Mouse (Mus musculus) heart, adult 9 months (tissue): ENCODE measurements around the gene Ubqlnl.

ENCODE experiments used
- DNase-seq, 2 experiments: peaks; one replicate each; pipeline ENCODE4 v3.0.0; 2022; ENCODE audit warnings: low spot score in 2 of 2

Ubqlnl gene

DNA sequence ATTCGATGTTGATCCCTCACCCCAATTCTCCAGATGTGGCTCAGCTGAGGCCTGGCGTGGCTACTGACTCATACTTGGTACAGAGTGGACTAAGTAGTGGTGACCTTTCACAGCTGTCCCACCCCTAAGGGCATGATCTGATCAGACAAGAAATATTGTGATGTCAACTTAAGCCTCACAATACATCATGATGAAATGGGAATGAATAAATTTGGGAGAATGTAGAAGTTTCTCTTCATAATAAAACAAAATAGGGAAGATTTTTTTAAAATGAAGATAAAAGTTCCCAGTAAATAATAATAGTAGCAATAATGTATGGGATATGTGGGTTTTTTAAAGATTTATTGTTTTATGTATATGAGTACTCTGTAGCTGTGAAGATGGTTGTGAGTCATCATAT, at the start of gene Ubqlnl:
Gene Ubqlnl (minus strand): TSS at position 101 of the 400 bp plus-strand sequence.
- no peak for DNase-seq

DNA sequence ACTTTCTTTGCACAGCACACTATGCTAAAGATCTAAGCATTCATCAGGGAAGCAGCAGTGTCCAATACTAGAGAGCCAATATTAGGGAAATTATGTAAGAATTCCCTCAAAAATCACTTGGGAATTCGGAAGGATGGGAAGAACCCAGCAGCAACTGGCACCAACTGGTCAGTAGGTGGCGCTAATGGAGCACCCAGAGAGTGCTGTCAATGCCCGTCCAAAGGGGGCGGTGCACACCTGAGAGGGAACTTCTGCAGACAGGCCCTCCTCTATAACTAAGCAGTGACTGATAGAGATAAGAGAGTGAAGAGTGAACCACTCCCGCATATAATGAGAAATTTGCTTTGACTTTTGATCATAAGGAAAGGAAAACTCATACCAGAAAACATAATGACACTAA, 49.5 kb upstream of the Ubqlnl start:
- peak; percentile 31 to 58 for DNase-seq

DNA sequence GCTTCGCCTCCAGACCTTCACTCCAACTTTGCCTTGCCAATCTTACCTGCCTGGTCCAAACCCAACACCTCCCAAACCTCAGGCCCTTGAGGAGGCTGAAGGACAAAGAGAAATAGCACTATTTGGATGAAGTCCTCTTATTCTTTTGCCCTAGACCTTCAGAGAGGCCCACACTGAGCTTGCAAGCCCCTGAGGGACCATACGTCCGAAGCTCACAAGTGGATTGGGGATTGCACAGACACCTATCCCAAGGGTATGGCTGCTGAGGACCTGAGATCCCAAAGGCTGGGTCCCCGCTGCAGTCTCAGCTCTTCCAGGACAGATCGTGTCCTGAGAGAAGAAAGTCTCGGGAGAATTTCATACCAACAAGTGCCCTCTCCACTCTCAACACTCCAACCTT, 45.5 kb upstream of the Ubqlnl start, which contains the start of gene Olfr649:
Gene Olfr649 (minus strand): TSS at position 101 of the 400 bp plus-strand sequence.
- no peak for DNase-seq

DNA sequence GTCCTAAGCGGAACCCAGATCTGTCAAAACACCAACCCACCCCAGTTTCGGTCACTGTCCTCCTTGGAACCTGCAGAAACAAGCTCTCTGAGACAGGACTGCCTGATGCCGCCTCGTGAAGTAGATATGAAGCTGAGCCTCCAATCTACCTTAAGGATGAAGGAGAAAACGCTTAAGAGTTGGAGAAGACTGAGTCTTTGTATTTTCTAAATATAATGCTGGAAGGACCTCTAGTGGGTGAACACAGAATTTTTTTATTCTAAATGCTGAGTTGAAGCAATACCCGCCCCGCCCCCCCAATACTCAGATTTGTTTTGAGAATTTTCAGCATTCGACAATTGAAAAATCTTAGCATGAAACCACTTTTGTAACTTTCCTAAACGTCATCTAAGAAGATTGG, 40.9 kb upstream of the Ubqlnl start:
- no peak for DNase-seq

DNA sequence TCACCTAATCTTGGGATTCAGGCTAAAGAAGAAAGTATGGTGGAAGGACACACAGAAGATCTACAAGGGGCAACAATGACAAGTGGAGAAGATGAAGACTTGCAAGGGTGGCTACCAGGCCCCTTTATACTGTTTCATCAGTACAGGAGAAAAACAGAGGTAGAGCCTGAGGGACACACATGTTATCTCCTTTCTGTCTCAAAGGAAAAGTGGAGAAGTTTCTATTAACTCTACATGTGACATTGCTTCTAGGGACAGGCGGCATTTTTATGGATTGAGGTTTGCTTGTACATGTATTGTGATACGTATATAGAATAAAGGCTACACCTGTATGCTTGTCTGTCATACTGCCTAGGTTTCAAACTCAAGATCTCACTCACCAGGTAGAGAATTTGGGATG, 32.9 kb upstream of the Ubqlnl start, which contains the start of gene Olfr648:
Gene Olfr648 (minus strand): TSS at position 101 of the 400 bp plus-strand sequence.
- DNase-seq = no peak

DNA sequence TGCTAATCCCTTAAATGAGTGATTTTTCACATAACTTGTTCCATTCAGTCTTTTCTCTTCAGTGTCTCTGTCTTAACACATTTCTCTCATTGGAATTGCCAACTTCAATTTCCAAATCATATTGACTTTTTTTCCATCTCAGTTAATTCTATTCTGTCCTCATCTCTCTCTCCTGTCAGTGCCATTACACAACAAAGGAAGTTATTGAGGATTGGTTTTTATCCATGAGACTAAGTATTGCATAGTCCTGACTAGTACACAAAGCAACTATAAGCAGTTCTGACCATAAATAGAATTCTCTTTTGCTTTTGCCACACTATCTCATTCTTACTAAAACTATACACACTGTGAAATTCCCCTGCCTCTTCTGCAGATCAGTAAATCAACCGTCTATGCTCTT, 28.7 kb upstream of the Ubqlnl start:
- DNase-seq = no peak

DNA sequence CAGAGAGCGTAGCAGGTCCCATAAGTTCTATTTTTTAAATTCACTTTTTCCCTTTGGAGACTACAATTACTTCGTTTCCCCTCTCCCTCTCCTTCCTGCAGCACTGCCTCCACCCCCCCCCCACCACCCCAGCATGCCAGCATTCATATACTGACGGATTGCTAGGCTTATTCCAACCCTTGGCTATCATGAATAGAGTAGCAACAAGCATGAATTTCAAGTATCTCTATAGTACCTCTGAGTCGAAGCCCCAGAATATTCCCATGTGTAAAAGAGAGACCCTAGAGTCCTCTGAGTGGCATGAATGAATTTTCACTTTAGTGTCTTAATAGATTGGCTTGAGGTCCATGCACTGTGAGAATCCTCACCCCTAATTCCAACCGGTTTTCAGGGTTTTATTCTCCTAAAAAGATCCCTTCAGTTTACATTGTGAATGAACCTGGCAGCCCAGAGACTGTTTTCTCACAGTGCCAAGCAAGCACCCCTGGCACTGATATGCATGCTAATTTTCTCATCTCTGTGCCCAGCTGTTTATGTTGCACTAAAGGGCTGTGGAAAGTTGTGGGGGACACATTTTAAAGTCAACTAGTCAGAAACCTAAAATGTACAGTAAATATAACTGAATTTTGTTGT, 28.2 kb upstream of the Ubqlnl start:
- DNase-seq = no peak

DNA sequence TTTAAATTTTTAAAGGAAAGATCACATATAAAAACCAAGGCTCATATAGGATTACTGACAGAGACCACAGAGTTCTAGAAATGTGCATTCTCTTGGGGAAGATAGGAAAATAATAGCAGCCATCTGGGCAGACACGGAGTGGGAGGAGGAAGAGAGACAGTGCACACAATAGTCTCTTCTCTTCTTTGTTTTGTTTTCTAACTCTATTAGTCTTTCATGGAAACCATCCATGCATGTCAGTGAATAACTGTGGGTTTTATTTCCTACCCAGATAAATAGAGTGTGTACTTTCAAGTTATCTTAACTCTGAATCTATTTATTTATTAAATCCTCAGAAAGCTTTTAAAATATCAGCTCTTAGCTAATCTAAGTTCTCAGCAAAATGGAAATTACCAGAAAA, 24.7 kb upstream of the Ubqlnl start:
- no peak for DNase-seq

DNA sequence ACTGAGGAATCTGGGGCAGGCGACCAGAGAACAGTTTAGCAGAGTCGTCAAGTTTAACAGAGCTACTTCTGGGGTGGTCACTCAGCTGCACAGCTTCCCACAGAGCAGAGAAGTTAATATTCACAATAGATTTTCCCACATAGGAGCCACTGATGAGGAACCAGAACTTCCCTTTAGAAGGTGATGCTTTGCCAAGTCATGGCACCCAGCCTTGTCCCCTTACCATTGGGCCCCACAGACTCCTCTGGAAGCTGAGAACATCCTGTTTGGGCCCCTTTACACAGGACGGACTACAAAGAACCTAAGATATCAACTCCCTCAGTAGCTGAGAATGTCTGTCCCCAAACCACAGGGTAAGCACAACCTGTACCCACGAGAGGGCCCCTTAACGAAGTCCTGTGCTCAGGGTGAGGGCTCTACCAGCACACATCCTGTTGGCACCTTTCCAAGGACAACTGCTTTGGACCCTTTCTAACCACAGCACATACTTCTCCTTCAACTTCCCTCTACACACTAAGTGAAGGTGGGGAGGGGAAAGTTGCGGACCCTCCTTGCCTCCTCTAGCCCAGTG, 19.4 kb upstream of the Ubqlnl start:
- DNase-seq = no peak

DNA sequence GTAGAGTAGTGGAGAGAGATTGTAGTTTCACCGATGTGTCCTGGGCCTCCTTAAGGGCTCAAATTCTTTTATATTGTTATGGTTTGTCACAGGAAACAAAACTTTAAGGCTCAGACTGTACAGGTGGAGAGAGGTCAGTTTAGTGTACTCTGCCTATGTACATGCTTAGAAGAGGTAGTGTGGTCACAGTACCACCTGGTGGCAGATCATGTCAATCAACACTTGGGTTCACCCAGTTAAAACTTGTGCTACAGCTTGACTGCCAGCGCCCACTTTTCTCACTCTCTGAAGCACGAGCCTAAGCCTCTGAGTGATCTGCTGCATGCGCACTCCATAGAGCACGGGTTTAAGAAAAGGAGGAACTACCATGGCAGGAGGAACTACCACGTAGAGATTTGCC, 16.7 kb upstream of the Ubqlnl start:
- no peak for DNase-seq

DNA sequence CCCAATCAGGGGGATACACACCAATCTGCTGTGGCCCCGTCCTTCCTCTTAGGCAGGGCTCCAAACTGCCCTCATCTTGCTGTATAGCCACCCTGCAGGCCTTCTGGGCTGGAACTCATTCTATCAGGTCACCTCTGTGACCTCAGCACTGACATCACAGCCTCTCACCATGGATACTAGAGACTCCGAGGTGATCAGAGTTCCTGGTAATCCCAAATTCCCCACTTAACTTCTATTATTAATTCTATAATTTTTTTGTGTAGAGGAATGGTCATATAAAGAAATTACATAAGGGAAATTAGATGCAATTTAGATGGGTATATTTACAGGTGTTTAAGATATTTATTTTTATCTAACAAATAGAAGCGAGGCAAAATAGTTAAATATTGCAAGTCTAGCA, 7.2 kb downstream of the Ubqlnl start, which contains the start of gene Ubqln3:
Gene Ubqln3 (minus strand): TSS at position 101 of the 400 bp plus-strand sequence.
- DNase-seq = no peak

DNA sequence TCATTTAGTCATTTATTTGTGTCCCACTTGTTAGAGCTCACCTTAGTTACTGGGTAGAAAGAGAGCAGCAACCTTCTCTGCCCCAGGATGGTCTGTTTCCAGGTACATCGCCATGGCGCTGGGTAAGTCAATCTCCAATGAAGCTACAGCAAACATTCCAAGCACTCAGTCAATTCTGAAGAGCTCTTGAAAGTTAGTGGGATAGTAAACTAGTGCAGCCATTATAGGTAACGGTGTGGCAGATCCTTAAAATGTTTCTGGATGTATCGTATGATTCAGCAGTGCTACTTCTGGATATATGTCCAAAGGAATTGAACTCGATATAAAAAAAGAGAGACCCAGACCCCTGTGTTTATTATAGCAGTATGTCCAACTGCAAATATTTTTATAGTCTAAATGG, 13.1 kb downstream of the Ubqlnl start, which contains the start of gene Olfr643:
Gene Olfr643 (minus strand): TSS at position 101 of the 400 bp plus-strand sequence.
- DNase-seq = no peak

DNA sequence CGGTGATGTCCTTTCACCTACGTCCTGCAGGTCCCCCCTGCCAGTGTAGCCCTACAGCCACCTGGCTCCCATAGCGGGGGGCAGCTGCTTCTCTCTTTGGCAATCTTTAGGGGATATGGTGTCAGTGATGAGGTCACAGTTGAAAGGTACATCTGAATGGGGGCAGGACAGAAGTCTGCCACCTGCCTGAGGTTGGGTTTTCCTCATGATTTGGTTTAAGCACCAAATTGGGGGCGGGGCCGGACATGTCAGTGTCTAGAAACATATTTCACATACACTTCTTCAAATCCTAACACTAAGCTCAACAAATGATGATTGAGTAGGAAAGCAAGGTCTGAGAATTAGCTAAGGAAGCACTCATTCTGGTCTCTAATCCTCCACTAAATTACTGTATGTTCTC, 20.6 kb downstream of the Ubqlnl start, which contains the start of gene Ubqln5:
Gene Ubqln5 (minus strand): TSS at position 101 of the 400 bp plus-strand sequence.
- DNase-seq = no peak

DNA sequence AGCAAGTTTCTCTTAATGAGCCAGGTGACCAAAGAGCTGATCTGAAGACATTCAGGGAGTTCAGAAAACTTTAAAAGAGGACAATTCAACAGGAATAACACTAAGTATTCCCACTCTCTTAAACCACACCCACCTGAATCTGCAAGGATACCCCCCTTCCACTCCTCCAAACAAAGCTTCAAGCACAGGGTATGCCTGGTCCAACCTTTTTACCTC, 45.7 kb downstream of the Ubqlnl start, which contains the start of gene Olfr646:
Gene Olfr646 (plus strand): TSS at position 117 of the 216 bp plus-strand sequence.
- no peak for DNase-seq

DNA sequence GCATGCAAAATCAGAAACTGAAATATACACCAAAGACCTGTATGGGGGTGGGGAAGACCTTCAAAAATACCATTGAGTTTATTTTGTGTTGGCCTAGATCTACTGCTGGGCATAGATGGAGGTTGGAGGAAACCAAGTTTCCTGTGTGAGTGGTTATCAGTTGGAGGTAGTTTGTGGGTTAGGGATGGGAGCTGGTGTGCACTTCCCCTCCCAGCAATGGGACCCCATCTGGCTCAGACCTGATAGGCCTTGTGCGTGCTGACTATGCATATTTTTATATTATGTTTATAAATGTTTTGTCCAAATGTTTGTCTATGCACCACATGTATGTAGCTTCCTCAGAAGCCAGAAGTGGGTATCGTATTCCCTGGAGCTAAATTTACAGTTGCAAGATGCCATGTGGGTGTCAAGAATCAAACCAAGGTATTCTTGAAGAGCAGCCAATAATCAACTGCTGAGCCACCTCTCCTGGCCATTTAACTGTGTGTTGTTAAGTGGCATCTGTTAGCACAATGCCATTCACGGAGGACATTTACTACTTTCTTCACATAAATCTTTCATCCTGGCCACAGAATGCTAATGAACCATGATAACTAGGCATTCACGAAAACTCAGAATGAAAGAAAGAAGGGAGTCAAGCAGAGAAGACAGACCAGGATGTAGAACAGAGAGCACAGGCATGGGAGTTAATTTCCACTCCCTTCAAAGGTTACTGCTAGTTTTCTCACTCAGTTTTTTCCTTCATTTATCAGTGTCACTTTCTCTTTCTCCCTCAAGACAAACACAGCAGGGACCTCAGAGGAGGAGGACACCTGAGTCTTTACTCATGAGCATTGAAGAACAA, 46.2 kb downstream of the Ubqlnl start:
- DNase-seq = no peak
